Mouse (Mus musculus) CD4-positive, CD25-positive, alpha-beta regulatory T cell, adult 2 months (primary cell): ENCODE results near the gene Coq8a.

Experiments used
- DNase-seq: peaks from one replicate; pipeline ENCODE4 v3.0.0-alpha.2; 2012; ENCODE audit warnings: low read depth, low spot score

Coq8a gene

GRCm38 (mm10) chr1:180116525-180116924, 82.9 kb downstream of the Coq8a start:
- DNase-seq = peak; percentile 20
